Mouse (Mus musculus) heart, embryonic 10.5 days (tissue): Measurements from ENCODE around the gene Olfr433. TPM values are rescaled to one million over a fixed set of nuclear protein-coding genes. Genes with fewer than 3 reads are reported as not detected.

Source experiments
- DNase-seq: peaks from one replicate; pipeline ENCODE4 v3.0.0-alpha.2; 2017; ENCODE audit warnings: low spot score
- H3K27ac ChIP-seq: fragments of 300-500 bp; sonication (generic); 2 replicates; pipeline ENCODE4 v1.5.1; 2016; ENCODE audit warnings: mild to moderate bottlenecking
- H3K27me3 ChIP-seq: fragments of 300-500 bp; sonication (generic); 2 replicates; pipeline ENCODE4 v1.6.1; 2016; ENCODE audit warnings: mild to moderate bottlenecking; ENCODE audit not compliant: poor library complexity, insufficient read depth, severe bottlenecking
- H3K36me3 ChIP-seq: fragments of 300-500 bp; sonication (generic); 2 replicates; pipeline ENCODE4 v1.6.1; 2016; ENCODE audit warnings: mild to moderate bottlenecking, moderate library complexity
- H3K4me1 ChIP-seq: fragments of 300-500 bp; sonication (generic); 2 replicates; pipeline ENCODE4 v1.6.1; 2016; ENCODE audit warnings: mild to moderate bottlenecking
- H3K4me3 ChIP-seq: fragments of 300-500 bp; sonication (generic); 2 replicates; pipeline ENCODE4 v1.5.1; 2016; ENCODE audit warnings: mild to moderate bottlenecking, moderate library complexity
- H3K9me3 ChIP-seq: fragments of 300-500 bp; sonication (generic); 2 replicates; pipeline ENCODE4 v1.6.1; 2016; ENCODE audit warnings: mild to moderate bottlenecking, moderate library complexity
- WGBS: fragments of 180-500 bp; shearing (Covaris S2); methylation state at CpG from one replicate; pipeline ENCODE4 v1.1.7; 2016; 5-methylcytosine and 5-hydroxymethylcytosine counted together
- polyA plus RNA-seq: library from polyadenylated mRNA; unstranded; fragments of >200 nt; fragmentation: Nextera tagmentation; extraction: Ambion mirVana; gene quantifications from 2 replicates; pipeline ENCODE4 v1.2.1, GENCODE M21; 2016

Gene Olfr433
- polyA plus RNA-seq, 1 experiment from 2014 or later, result 0.13 TPM

GRCm38 (mm10) chr1:174051515-174051914 lies 11.0 kb downstream of the Olfr433 start:
- no peaks in the 10 kb centered on the region for H3K9me3 ChIP-seq
- DNase-seq, result no peak
- no peak overlapping the region for H3K4me3 ChIP-seq
- no peaks in the 10 kb centered on the region for H3K4me1 ChIP-seq
- WGBS, result 83% methylated on average over 4 of the region's 4 CpGs
- H3K27me3 ChIP-seq, result no peaks in the 10 kb centered on the region
- no peak overlapping the region for H3K27ac ChIP-seq
- no peaks in the 10 kb centered on the region for H3K36me3 ChIP-seq

- no peaks in the 10 kb centered on the region for H3K4me1 ChIP-seq
- no peaks in the 10 kb centered on the region for H3K9me3 ChIP-seq
- no peak for DNase-seq
- WGBS, result 77% methylated on average over 5 of the region's 5 CpGs
- H3K4me3 ChIP-seq, result no peak overlapping the region
- H3K27me3 ChIP-seq, result no peaks in the 10 kb centered on the region
- H3K36me3 ChIP-seq, result no peaks in the 10 kb centered on the region
- no peak overlapping the region for H3K27ac ChIP-seq
Observed at GRCm38 (mm10) chr1:174051931-174052536, 11.5 kb downstream of the Olfr433 start.

- Histone ChIP-seq H3K27ac (no peak overlapping the region), H3K4me1 (no peaks in the 10 kb centered on the region), H3K4me3 (no peak overlapping the region), H3K36me3 (no peaks in the 10 kb centered on the region), H3K9me3 (no peaks in the 10 kb centered on the region), H3K27me3 (no peaks in the 10 kb centered on the region)
- DNase-seq, result no peak
- 85% methylated on average over 3 of the region's 3 CpGs for WGBS
Observed at GRCm38 (mm10) chr1:174052981-174053380, 12.5 kb downstream of the Olfr433 start.

- H3K4me1 ChIP-seq, result no peaks in the 10 kb centered on the region
- no peaks in the 10 kb centered on the region for H3K9me3 ChIP-seq
- no peaks in the 10 kb centered on the region for H3K27me3 ChIP-seq
- no peak overlapping the region for H3K27ac ChIP-seq
- WGBS, result 76% methylated on average over 2 of the region's 2 CpGs
- DNase-seq, result no peak
- no peak overlapping the region for H3K4me3 ChIP-seq
- no peaks in the 10 kb centered on the region for H3K36me3 ChIP-seq
Observed at GRCm38 (mm10) chr1:174055248-174055647, 14.7 kb downstream of the Olfr433 start.

GRCm38 (mm10) chr1:174066305-174066704 lies 25.8 kb downstream of the Olfr433 start, which contains the start of gene Olfr430:
Gene Olfr430 (plus strand): TSS chr1:174066605.
- Histone ChIP-seq H3K9me3 (no peaks in the 10 kb centered on the region), H3K4me1 (no peaks in the 10 kb centered on the region), H3K27ac (no peak within 1 kb of the TSS), H3K4me3 (no peak within 1 kb of the TSS), H3K36me3 (no peaks in the 10 kb centered on the region), H3K27me3 (no peaks in the 10 kb centered on the region)
- 85% methylated on average over 3 of the region's 3 CpGs for WGBS
- DNase-seq, result no peak

- no peak within 1 kb of the TSS for H3K4me3 ChIP-seq
- 85% methylated on average over 2 of the region's 2 CpGs for WGBS
- H3K36me3 ChIP-seq, result no peaks in the 10 kb centered on the region
- no peaks in the 10 kb centered on the region for H3K4me1 ChIP-seq
- no peaks in the 10 kb centered on the region for H3K9me3 ChIP-seq
- DNase-seq, result no peak
- H3K27ac ChIP-seq, result no peak within 1 kb of the TSS
- no peaks in the 10 kb centered on the region for H3K27me3 ChIP-seq
Observed at GRCm38 (mm10) chr1:174084031-174084430, 43.5 kb downstream of the Olfr433 start, which contains the start of gene Olfr429. Gene Olfr429 (plus strand): TSS chr1:174084331.

Other genes starting within 250 kb of the Olfr433 start
- 1.1 and 2.7 TPM in 2 replicates for gene Ifi211, start 127.7 kb upstream of the Olfr433 start, polyA plus RNA-seq
- 0.77 and 4.1 TPM in 2 replicates for gene Mndal, start 98.2 kb upstream of the Olfr433 start, polyA plus RNA-seq
- gene Ifi203, start 98.0 kb upstream of the Olfr433 start, polyA plus RNA-seq, result not detected in 2 replicates
- gene Ifi202b, start 58.0 kb upstream of the Olfr433 start, polyA plus RNA-seq, result not detected in 2 replicates
- gene Ifi205, start 8.9 kb upstream of the Olfr433 start, polyA plus RNA-seq, result 1.2 and 2.6 TPM in 2 replicates
- not detected in 2 replicates for gene Olfr432, start 8.5 kb downstream of the Olfr433 start, polyA plus RNA-seq
- gene Olfr430, start 25.9 kb downstream of the Olfr433 start, polyA plus RNA-seq, result not detected in 2 replicates
- not detected in 2 replicates for gene Olfr429, start 43.6 kb downstream of the Olfr433 start, polyA plus RNA-seq
- not detected in 2 replicates for gene Olfr427, start 56.2 kb downstream of the Olfr433 start, polyA plus RNA-seq
- not detected in 2 replicates for gene Olfr231, start 80.5 kb downstream of the Olfr433 start, polyA plus RNA-seq
- gene Olfr424, start 90.8 kb downstream of the Olfr433 start, polyA plus RNA-seq, result not detected in 2 replicates
- gene Olfr420, start 114.9 kb downstream of the Olfr433 start, polyA plus RNA-seq, result 0.09 TPM in 1 of 2 replicates, not detected in the other
- 3.8 and 6.7 TPM in 2 replicates for gene Spta1, start 132.1 kb downstream of the Olfr433 start, polyA plus RNA-seq
- not detected in 2 replicates for gene Olfr419, start 211.4 kb downstream of the Olfr433 start, polyA plus RNA-seq